Mouse (Mus musculus): ENCODE data around the gene Zfp444. TPM values are rescaled to one million over a fixed set of nuclear protein-coding genes. Genes with fewer than 3 reads are reported as not detected.
"Not testable (repeated sequence)": the region's sequence is repeated elsewhere in the genome, so short reads cannot be mapped to it uniquely, and the experiment has no call there.

The Zfp444 gene
- polyA plus RNA-seq, 1 experiment from 2014 or later, result 26.8 TPM

- not testable (repeated sequence) for H3K9me3 ChIP-seq; H3K27me3 ChIP-seq (replicated peaks); H3K27ac ChIP-seq (replicated peaks); H3K4me2 ChIP-seq; ATAC-seq (ENCODE audit: extremely low read depth, insufficient number of reproducible peaks, low FRiP score, low TSS enrichment); H3K4me1 ChIP-seq; H3K36me3 ChIP-seq; H3K9ac ChIP-seq; H3K4me3 ChIP-seq
- WGBS, result 65% methylated on average over 4 of the region's 4 CpGs
Measured at GRCm38 (mm10) chr7:6214691-6215090, 42.7 kb downstream of the Zfp444 start.

- WGBS, result 50% methylated on average over 3 of the region's 3 CpGs
- Histone ChIP-seq H3K27ac (replicated peaks) (no peak overlapping the region), H3K4me1 (no peaks in the 10 kb centered on the region)
Measured at GRCm38 (mm10) chr7:6220147-6220546, 48.1 kb downstream of the Zfp444 start.

GRCm38 (mm10) chr7:6221978-6222377 lies 50.0 kb downstream of the Zfp444 start, which contains the start of gene Zscan5b:
Gene Zscan5b (plus strand): TSS chr7:6222278.
- Histone ChIP-seq H3K9me3 (no peaks in the 10 kb centered on the region; the same call in 1 of the 2 replicates), H3K9ac (no peak within 1 kb of the TSS), H3K4me1 (no peaks in the 10 kb centered on the region), H3K27me3 (replicated peaks) (no peaks in the 10 kb centered on the region), H3K36me3 (no peaks in the 10 kb centered on the region), H3K27ac (replicated peaks) (no peak within 1 kb of the TSS), H3K4me3 (no peak within 1 kb of the TSS), H3K4me2 (no peak within 1 kb of the TSS)
- ATAC-seq (ENCODE audit: extremely low read depth, insufficient number of reproducible peaks, low FRiP score, low TSS enrichment), result no peak
- WGBS, result 86% methylated on average over 12 of the region's 12 CpGs

More at GRCm38 (mm10) chr7:6220147-6220546, 48.1 kb downstream of the Zfp444 start:
- no peak overlapping the region for H3K9ac ChIP-seq
- no peak overlapping the region for H3K4me2 ChIP-seq
- H3K4me3 ChIP-seq, result no peak overlapping the region
- H3K9me3 ChIP-seq, result no peaks in the 10 kb centered on the region; the same call in 1 of the 2 replicates
- no peaks in the 10 kb centered on the region for H3K36me3 ChIP-seq
- no peak for ATAC-seq (ENCODE audit: extremely low read depth, insufficient number of reproducible peaks, low FRiP score, low TSS enrichment)
- H3K27me3 ChIP-seq (replicated peaks), result no peaks in the 10 kb centered on the region

GRCm38 (mm10) chr7:6228491-6228890 lies 56.5 kb downstream of the Zfp444 start:
- not testable (repeated sequence) for H3K4me3 ChIP-seq; H3K36me3 ChIP-seq; H3K9ac ChIP-seq; H3K27ac ChIP-seq (replicated peaks); H3K27me3 ChIP-seq (replicated peaks); H3K4me2 ChIP-seq; H3K4me1 ChIP-seq; ATAC-seq (ENCODE audit: extremely low read depth, insufficient number of reproducible peaks, low FRiP score, low TSS enrichment)
- peaks cover 16% of the 10 kb centered on the region for H3K9me3 ChIP-seq
- WGBS, result 55% methylated on average over 8 of the region's 8 CpGs

GRCm38 (mm10) chr7:6239787-6240186 lies 67.8 kb downstream of the Zfp444 start:
- no peak overlapping the region for H3K9ac ChIP-seq
- H3K4me3 ChIP-seq, result no peak overlapping the region
- H3K4me1 ChIP-seq, result no peaks in the 10 kb centered on the region
- H3K36me3 ChIP-seq, result no peaks in the 10 kb centered on the region
- H3K9me3 ChIP-seq, result no peaks in the 10 kb centered on the region
- WGBS, result 44% methylated on average over 11 of the region's 11 CpGs
- no peak overlapping the region for H3K4me2 ChIP-seq
- no peak overlapping the region for H3K27ac ChIP-seq (replicated peaks)
- H3K27me3 ChIP-seq (replicated peaks), result 0 out of 2 replicates have a peak, but pooled peaks cover 5% of the 10 kb centered on the region
- no peak for ATAC-seq (ENCODE audit: extremely low read depth, insufficient number of reproducible peaks, low FRiP score, low TSS enrichment)

- not testable (repeated sequence) for H3K27ac ChIP-seq (replicated peaks); H3K4me3 ChIP-seq; ATAC-seq (ENCODE audit: extremely low read depth, insufficient number of reproducible peaks, low FRiP score, low TSS enrichment); H3K4me2 ChIP-seq; H3K36me3 ChIP-seq; H3K27me3 ChIP-seq (replicated peaks); H3K9ac ChIP-seq; H3K4me1 ChIP-seq; H3K9me3 ChIP-seq
- WGBS, result 6% methylated on average over 1 of the region's 1 CpGs
Measured at GRCm38 (mm10) chr7:6240841-6241425, 68.9 kb downstream of the Zfp444 start.

Other genes with a start within 250 kb of the Zfp444 start
- not detected in 2 replicates for gene Vmn1r65, start 161.2 kb upstream of the Zfp444 start, polyA plus RNA-seq (2015; fragmentation: Nextera tagmentation; extraction: Ambion mirVana)
- not detected in 2 replicates for gene Nlrp4c, start 127.1 kb upstream of the Zfp444 start, polyA plus RNA-seq (2015; fragmentation: Nextera tagmentation; extraction: Ambion mirVana)
- 19.1 and 20.0 TPM in 2 replicates for gene Zfp787, start 16.2 kb upstream of the Zfp444 start, polyA plus RNA-seq (2015; fragmentation: Nextera tagmentation; extraction: Ambion mirVana)
- gene Galp, start 24.9 kb downstream of the Zfp444 start, polyA plus RNA-seq (2015; fragmentation: Nextera tagmentation; extraction: Ambion mirVana), result not detected in 2 replicates
- gene Zscan5b, start 50.1 kb downstream of the Zfp444 start, polyA plus RNA-seq (2015; fragmentation: Nextera tagmentation; extraction: Ambion mirVana), result not detected in 2 replicates
- gene Epp13, start 80.5 kb downstream of the Zfp444 start, polyA plus RNA-seq (2015; fragmentation: Nextera tagmentation; extraction: Ambion mirVana), result not detected in 2 replicates
- 3.6 and 4.2 TPM in 2 replicates for gene Zfp667, start 114.4 kb downstream of the Zfp444 start, polyA plus RNA-seq (2015; fragmentation: Nextera tagmentation; extraction: Ambion mirVana)
- gene Zfp583, start 159.1 kb downstream of the Zfp444 start, polyA plus RNA-seq (2015; fragmentation: Nextera tagmentation; extraction: Ambion mirVana), result 2.7 and 4.6 TPM in 2 replicates
- gene Gm3854, start 171.5 kb downstream of the Zfp444 start, polyA plus RNA-seq (2015; fragmentation: Nextera tagmentation; extraction: Ambion mirVana), result 1.0 and 1.2 TPM in 2 replicates
- gene Zfp78, start 191.1 kb downstream of the Zfp444 start, polyA plus RNA-seq (2015; fragmentation: Nextera tagmentation; extraction: Ambion mirVana), result 1.1 TPM in 2 replicates
- 7.0 and 7.4 TPM in 2 replicates for gene Zfp28, start 211.1 kb downstream of the Zfp444 start, polyA plus RNA-seq (2015; fragmentation: Nextera tagmentation; extraction: Ambion mirVana)
- gene Smim17, start 226.5 kb downstream of the Zfp444 start, polyA plus RNA-seq (2015; fragmentation: Nextera tagmentation; extraction: Ambion mirVana), result not detected in 2 replicates
- not detected in 2 replicates for gene Gm20715, start 238.1 kb downstream of the Zfp444 start, polyA plus RNA-seq (2015; fragmentation: Nextera tagmentation; extraction: Ambion mirVana)

All from heart, embryonic 13.5 days (tissue).